Mouse (Mus musculus) hematopoietic stem cell, adult 5-6 weeks (primary cell): ENCODE measurements around the gene Ssu2. TPM values are rescaled to one million over a fixed set of nuclear protein-coding genes. Genes with fewer than 3 reads are reported as not detected.

Experiments
- ATAC-seq, 2 experiments: fragments of 125-278 bp in 1 of 2; replicated peaks in 1 of 2; 2 replicates each; pipeline ENCODE4 v1.8.0; 2016 to 2017; ENCODE audit warnings: inconsistent platforms in 2 of 2, mild to moderate bottlenecking in 2 of 2, moderate number of reproducible peaks in 2 of 2, low read depth in 1 of 2, moderate TSS enrichment in 1 of 2; ENCODE audit not compliant: low FRiP score in 2 of 2, poor library complexity in 2 of 2, severe bottlenecking in 2 of 2, insufficient read depth in 1 of 2, low TSS enrichment in 1 of 2
- total RNA-seq: library from RNA; stranded (forward); fragments of 172-1452, 232-1000 nt; gene quantifications from 2 replicates; pipeline ENCODE4 v1.2.3, GENCODE M21; 2017

Ssu2 gene
- not detected in 2 replicates for total RNA-seq

DNA sequence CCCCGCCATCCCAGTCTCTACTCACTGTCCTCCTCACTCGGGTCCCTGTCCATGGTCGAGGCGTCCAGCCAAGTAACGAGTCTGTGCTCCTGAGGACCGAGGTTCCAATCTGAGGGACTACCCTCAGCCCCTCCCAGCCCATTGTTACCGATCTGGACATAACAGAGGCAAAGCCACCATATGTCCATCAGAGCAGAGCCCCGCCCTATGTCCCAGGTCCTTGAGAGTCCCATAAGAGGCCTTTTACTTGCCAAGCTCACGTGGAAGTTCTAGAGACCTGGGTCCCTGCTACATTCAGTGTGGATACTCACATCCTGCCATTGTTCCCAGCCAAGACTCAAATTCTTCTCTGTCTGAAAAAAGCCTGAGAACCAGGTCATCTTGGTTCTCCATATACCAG lies at the start of gene Ssu2:
Gene Ssu2, minus strand, starts transcription at position 77 of the 400 bp plus-strand sequence.
- no peak for ATAC-seq

DNA sequence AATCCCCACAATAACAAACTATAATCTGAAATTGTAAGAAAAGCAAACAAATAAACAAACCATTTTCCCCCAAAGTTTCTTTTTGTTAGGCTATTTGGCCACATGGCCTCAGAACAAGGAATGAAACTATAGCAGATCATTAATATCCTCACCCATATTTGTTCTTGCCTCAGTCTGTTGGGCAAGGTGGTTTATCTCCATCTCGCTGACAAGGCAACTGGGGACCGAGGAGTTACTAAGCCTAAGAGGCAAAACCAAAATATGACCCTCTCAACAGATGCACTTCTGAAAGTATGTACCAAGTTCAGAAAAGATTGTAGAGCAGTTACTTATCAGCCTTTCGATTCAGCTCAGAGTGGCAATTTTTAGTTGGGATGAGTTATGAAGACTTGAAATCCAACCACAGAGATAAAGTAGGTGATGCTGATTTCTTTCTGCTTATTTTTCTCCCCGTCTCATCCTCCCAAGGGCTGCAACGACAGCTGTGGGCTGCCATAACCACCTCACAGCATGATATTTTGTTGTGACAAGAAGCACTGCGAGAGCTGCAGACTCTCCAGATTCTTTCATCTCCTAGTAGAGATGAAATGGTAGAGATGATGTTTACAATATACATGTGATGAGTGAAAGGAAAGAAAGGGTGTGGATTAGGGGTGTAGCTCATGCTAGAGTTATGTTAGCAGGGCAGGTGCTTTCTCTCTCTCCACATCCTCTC lies 38.4 kb upstream of the Ssu2 start:
- no peak for ATAC-seq

DNA sequence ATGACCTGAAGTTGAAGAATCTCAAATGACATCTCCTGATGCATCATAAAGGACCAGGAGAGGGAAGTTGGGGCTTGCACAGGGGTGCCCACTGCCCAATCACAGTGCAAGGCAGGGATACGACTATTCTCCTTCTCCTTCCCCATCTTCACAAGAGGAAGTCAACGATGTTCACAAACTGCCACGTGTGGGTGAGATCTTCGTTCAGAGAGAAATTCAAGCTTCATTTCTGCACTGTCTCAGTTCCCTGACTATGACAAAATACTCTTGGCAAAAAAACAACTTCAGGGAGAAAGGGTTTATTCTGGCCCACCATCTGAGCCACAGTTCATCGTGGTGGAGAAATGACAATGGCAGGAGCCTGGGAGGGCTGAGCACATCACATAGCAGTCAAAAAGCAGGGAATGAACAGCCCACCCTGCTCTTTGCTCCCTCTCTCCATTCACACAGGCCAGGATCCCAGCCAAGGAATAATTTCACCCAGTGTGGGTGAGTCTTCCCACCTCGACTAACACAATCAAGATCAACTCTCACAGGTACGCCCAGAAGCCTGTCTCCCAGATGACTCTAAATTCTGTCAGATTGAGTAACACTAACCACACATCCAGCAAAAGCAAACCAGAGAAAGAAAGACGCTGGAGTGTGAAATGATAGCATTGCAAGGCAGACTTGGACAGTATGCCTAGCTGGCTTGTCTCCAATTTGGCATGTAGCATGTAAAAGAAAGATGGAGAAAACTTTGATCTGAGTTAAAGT lies 36.1 kb upstream of the Ssu2 start:
- no peak for ATAC-seq

DNA sequence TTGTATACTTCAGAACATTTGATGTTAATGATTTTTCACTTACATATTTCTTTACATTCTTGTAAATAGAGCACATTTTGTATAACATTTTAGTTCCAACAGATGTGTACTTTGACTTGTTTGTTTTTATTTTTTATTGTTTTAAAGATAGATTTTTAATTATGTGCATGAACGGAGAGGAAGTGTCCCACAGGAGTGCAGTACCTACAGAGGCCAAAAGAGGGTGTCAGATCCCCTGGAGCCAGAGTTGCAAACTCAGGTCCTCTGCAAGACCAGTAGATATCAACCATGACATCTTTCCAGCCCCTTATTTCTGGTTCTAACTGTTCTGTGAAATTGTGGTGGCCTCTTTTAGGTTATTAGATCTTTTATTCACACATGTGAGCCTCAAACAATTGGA lies 33.1 kb upstream of the Ssu2 start:
- no peak for ATAC-seq

DNA sequence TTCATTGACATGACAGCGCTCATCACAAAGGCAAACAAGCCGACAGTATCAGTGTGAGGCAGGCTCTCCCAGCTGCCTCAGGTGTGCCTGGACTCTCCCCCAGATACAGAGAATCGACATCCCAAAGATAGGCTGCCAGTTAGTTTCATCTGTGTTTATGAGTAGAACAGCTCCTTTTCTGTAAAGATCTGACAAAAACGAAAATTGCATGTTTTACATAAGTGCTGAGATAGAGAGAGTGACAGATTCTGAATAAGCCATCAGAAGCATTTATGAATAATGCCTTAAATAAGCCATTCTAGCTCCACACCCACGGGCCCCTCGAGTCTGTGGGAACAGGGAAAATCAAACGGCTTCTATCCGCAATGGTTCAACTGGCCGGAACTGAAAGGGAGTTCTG lies 31.5 kb upstream of the Ssu2 start:
- no peak for ATAC-seq

DNA sequence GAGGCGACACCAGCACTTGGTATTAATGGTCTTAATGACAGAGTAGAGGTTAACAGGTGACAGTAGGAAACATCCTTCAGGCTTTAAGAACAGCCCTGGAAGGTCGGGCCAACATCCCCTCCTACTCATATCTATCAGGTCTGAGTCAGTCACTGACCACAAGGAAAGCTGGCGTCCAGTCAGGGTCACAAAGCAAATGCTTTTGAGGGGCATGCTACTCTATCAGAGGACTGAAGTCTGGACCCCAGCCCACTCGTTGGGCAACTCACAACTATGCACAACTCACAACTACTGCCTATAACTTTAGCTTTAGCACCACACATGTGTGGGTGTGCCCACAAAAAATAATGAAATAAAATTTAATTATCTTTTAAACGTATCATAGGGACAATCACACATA lies 16.3 kb upstream of the Ssu2 start:
- no peak for ATAC-seq

DNA sequence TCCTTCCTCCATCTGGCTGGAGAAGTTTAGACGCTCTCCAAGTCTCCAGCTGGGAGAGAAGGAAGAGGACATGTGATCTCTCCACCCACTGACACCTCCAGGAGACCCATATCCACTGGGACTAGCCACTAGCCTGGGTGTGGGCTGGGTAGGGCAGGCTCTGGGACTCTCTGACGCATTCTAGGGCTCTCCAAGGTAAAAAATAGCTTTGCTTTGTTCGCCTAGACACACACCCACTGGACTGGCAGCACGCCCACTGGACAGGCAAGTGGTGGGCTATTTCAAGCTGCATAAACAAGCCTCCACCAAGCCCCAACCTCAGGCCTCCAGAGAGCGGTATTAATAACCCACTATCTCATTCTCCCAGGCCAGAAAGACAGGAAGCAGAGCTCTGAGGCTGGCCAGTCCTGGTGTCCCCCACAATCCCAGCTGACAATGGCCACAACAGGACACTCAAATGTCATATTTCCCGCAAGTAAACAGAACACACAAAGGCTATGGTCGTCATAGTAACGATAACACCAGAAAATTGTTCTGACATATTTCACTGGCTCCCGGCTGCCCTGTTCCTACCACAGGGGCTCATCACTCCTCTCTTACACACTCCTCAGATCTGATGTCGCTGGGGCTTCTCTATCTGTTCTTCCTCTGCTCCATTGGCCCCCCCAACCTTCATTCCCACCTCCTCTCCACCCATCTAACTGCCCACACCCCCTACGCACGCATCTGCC lies 14.3 kb upstream of the Ssu2 start:
- peak; percentile 17 to 49; a peak in 3 of 4 replicates for ATAC-seq

DNA sequence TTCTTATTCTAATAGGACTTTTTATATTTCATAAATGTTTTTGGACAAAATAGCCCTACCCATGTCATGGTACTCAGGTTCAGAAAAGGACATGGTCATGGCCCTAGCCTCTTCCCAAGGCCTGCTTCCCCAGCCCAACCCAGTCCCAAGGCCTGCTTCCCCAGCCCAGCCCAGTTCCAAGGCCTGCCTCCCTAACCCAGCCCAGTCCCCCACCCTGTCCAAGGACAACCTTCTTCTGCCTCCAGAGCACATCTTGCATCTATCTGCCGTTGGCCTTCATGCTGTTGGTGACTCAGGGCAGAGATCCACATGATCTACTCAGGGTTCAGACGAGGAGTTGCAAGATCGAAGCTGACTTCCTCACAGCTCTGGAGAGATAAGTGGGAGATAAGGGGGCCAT lies 9.5 kb upstream of the Ssu2 start:
- ATAC-seq, result no peak

DNA sequence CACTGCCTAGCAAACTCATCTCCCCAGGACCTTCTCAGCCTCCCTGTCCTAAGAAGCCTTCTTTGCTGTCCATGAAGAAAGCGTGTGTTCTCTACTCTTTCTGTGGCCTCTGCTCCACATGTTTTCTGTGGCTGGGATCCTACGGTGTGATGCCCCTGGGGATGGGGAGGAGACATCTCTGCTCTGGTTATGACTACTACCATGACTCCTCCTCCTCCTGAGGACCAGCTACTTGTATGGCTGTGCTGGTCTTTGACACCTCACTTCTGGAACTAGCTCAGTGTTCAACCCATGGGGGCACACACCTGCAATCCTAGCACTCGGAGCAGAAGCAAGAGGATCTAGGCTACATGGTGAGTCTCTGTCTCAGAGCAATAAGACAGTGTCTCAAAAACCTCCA lies 8.5 kb upstream of the Ssu2 start:
- ATAC-seq, result no peak

DNA sequence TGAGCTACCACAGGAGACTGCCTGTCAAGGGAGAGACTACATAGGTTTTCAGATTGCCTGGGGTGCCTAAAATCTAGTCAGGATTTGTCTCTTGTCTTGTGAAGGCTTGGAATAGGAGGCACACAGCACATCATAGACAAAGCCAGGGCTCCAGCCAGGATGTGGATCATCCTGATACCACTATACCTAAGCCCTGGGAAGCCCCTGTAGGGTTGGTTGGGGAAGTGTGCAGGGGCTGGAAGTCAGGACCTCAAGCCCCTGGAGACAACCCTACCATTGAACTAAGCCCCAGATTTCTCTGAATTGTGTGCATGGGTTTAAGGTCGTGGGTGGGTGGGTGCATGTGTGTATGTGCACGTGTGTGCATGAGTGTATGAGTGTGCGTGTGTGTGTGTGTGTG lies 562 bp upstream of the Ssu2 start:
- no peak for ATAC-seq

DNA sequence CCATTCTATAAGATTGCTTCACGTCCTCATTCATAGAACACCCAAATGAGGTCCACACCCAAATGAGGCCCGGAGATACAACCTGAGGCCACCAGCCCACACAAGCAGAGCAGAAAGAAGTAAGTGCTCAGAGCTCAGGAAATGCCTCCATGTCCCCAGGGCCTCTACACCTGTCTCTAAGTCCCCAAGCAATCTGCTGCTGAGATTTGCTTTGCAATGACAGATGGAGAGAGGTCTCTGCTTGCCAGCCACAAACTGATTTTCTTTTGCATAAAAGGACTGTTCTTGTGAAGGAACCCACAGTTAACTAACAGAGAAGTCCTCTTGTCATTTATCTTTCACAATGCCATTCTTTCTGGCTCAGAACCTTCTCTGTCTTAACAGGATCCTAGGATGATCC lies 1.6 kb downstream of the Ssu2 start:
- no peak for ATAC-seq

DNA sequence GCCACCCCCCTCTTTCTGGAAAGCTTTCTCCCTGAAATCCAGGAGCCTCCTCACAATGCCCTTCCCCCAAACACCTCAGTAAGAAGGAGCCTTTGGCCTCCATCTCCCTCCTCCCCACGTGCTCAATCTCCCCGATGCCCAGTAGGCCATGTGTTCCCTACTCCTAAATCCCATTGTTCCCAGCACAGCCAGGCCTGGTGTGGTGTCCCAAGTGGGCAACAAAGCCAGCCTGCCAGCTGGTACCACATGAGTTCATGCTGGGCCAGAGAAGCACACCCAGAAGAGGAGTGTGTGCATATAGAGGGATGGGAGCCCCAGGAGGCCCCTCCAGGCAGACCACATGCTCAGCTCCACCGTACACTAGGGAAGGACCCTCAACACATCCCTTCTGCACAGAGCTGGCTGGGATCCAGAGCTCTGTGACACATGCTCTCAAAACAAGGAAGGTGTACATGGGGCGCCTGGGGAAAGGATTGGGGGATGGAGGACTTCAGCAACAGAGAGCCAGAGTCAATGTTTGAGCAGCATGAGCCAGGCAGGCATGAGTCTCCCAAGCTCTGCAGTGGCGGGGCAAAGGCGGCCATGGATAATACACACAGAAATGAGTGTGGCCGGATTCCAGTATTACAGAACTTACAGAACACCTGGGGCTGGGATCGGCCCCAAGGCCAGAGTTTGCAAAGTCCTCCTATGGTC lies 4.7 kb downstream of the Ssu2 start:
- no peak for ATAC-seq

DNA sequence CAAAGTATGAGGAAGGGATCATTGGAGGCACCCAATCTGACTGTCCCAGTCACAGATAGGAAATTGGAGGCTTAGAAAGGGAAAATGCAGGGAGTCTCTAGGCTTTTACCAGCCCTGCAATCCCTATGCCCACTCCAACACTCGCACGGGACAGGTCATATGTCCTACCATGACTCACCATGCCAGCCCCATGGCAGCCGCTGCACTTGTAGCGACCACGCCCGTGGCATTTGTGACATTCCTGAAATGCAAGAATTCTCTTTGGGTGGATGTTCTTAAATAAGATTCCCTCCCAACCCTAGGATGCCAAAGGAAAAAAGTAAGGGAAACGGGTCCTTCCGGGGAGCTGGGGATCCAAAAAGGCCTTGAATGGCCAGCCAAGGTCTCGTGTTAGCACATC lies 8.8 kb downstream of the Ssu2 start:
- ATAC-seq, result no peak

DNA sequence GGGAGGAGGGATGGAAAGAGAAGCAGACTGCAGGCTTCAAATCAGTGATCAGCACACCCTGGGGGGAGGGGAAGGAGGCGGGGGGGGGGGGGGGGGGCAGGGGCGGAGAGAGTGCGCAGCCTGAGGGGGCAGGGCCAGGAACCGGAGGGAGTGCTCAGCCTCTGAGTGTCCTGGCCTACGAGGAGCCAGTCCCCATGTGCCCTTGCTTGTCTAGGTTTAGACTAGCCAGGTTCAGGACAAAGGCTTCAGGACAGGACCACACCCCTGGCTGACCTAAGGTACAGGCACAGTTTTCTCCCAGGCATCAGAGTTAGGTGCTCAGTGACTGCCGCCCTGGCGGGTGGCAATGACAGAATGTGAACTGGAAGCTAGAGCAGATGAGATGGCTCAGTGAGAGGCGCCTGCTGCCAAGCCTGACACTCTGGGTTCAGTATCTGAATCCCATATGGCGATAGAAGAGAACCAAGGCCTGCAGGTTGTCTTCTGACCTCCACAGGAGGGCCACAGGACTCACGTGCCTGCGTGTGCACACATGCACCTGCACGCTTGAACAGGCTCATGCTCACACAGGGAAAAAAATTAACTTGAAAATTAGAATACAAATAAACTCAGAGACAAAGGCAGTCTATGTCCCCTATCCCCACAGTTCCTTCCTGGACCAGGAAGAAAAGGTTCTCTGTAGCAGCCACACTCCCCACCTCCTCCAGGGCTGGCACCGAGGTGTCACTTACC lies 12.0 kb downstream of the Ssu2 start:
- ATAC-seq, result no peak

DNA sequence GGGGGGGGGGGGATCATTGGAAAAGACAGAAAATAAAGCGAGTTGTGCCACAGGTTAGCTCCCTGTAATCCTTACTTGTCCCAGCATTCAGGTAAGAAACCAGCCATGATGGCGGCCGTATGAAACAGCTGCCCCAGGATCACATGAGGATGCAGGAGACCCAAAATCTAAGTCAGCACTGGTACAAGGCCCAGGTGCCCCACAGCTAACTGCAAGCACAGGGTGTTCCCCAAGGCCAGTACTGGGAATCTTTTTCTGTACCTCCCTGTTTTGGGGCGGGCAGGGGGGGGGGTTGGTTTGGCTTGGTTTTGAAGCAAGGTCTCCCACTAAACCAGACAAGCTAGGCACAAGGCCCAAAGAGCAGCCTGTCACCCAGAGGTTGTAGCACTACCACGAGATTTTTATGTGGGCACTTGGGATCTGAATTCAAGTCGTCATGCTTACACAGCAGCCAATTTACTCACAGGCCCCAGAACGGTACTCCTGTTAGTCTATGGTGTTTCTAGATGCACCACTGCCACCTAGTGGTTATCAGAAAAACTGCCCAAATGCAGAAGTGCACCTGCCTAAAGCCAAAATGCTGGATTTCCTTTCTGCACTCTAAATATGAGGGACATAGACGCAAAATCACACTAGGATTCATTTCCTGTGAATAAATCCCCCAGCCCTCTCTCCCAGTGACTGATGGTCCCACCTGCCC lies 13.8 kb downstream of the Ssu2 start:
- ATAC-seq, result peak; percentile 62 to 80; a peak in 3 of 4 replicates

DNA sequence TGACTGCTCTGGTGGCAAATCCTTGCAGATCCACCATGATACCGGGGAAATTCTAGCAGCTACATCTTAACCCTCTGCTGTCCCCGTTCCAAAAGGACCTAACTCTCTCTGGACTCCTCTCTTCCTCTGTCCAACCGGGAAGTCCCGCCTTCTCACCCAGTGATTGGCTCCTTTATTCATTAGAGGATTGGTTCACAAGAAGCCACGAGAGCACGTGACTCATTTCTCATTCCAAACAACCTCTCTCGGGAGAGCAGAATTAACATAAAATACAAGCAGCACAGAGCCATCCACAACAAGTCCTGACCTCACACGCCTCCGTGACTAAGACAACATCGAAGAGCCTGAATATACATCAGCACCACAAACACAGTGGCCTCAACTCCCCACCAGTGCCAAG lies 22.5 kb downstream of the Ssu2 start:
- no peak for ATAC-seq

DNA sequence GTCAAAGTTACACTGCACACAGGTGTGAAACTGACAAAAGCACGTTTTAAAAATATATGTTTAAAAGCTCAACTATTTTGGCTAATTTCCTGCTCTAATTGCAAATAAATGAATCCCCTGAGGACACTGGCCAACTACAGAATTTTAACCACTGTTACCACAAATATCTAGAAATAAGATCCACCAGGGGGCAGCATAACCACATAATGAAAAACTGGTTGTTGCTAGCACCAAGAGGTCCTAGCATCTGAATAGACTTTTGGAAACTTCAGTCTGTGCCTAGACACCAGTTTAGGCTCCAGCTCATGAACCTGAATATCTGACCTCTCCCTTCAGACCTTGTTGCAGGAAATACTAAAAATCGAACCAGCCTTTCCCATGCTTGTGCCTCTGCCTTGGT lies 23.2 kb downstream of the Ssu2 start:
- peak in 1 of 2 experiments; percentile 56; a peak in 2 of 4 replicates for ATAC-seq
